27 mouse cellular contexts compared by ENCODE assay signal in the genomic region with DNA sequence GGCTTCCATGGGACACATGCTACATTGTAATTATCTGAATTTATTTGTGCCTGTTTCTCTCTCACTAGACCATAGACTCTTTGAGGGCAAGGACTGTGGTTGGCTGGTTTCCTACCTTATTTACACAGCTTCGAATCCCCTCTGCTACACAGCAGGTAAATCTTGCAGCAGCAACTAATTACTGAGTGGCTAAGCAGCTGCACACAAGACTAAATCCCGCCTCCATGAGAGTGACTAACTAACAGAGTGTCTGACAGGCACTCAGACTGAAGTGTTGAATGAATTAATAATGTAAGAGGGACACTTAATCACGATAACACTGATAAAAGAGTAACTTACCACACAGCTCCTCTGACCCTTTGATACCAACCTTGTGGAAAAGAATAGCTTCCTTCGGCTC.
DNase-seq lines count a peak whose midpoint lies in the region; ATAC-seq and TF ChIP-seq lines count a peak whose summit lies in the region.
"Had no signal": no experiment of that assay in that cellular context is flagged by ENCODE, and none has a peak within 500 bp of the region (broad histone marks: within the 10 kb centered on the region; RNA-seq: fewer than 3 reads in every experiment).

No protein-coding gene starts in this region.

- ATAC-seq in forebrain, embryonic 14.5 days, result no peak
- ATAC-seq in forebrain, embryonic 16.5 days, result no peak
- ATAC-seq in midbrain, embryonic 12.5 days (ENCODE audit: low FRiP score, low read depth), result peak; percentile 44; the same call in 1 of the 2 replicates
- ATAC-seq in midbrain, postnatal 0 days (ENCODE audit: low FRiP score), result no peak
- ATAC-seq in megakaryocyte-erythroid progenitor cell, adult 5-6 weeks (replicated peaks; ENCODE audit: low FRiP score, low TSS enrichment, poor library complexity, severe bottlenecking), result no peak
- ATAC-seq: forebrain, embryonic 15.5 days; hindbrain, embryonic 16.5 days; Patski had no signal

- no peak overlapping the region for H3K4me3 ChIP-seq in forebrain, embryonic 14.5 days (ENCODE audit: low read depth, low read length)
- no peak overlapping the region for H3K4me3 ChIP-seq in forebrain, embryonic 16.5 days (replicated peaks; ENCODE audit: low read length)
- H3K4me3 ChIP-seq in midbrain, embryonic 12.5 days, result no peak overlapping the region
- H3K4me3 ChIP-seq in midbrain, postnatal 0 days (ENCODE audit: low read depth, low read length), result no peak overlapping the region
- H3K4me3 ChIP-seq in kidney, adult 2 months (ENCODE audit: insufficient read depth, low read depth, low read length), result no peak overlapping the region
- H3K4me3 ChIP-seq: embryonic facial prominence, embryonic 12.5 days; embryonic facial prominence, embryonic 15.5 days; forebrain, embryonic 15.5 days; heart, adult 2 months; heart, embryonic 10.5 days; heart, embryonic 13.5 days; hindbrain, embryonic 12.5 days had no signal

- 7% methylated on average over 4 of the region's 4 CpGs for WGBS in forebrain, embryonic 14.5 days
- 6% methylated on average over 4 of the region's 4 CpGs for WGBS in forebrain, embryonic 16.5 days
- 24% methylated on average over 4 of the region's 4 CpGs for whole genome bisulfite sequencing in midbrain, embryonic 12.5 days
- WGBS in midbrain, postnatal 0 days, result 15% methylated on average over 4 of the region's 4 CpGs
- WGBS in kidney, adult 2 months, result 41% methylated on average over 4 of the region's 4 CpGs

- no peaks in the 10 kb centered on the region for H3K4me1 ChIP-seq in forebrain, embryonic 14.5 days (ENCODE audit: control insufficient read depth, insufficient read depth, low read length)
- H3K4me1 ChIP-seq in forebrain, embryonic 16.5 days (replicated peaks; ENCODE audit: control insufficient read depth, insufficient read depth, low read length), result 0 out of 2 replicates have a peak, but pooled peaks cover 3% of the 10 kb centered on the region
- peaks cover 18% of the 10 kb centered on the region for H3K4me1 ChIP-seq in midbrain, embryonic 12.5 days
- H3K4me1 ChIP-seq in midbrain, postnatal 0 days (ENCODE audit: insufficient read depth, low read length), result no peaks in the 10 kb centered on the region
- H3K4me1 ChIP-seq in kidney, adult 2 months (ENCODE audit: control insufficient read depth, insufficient read depth, low read length), result no peaks in the 10 kb centered on the region
- H3K4me1 ChIP-seq: forebrain, embryonic 15.5 days had no signal

- H3K9ac ChIP-seq in forebrain, embryonic 14.5 days (ENCODE audit: low read length), result no peak overlapping the region
- no peak overlapping the region for H3K9ac ChIP-seq in forebrain, embryonic 16.5 days (replicated peaks; ENCODE audit: low read depth, low read length)
- H3K9ac ChIP-seq in midbrain, embryonic 12.5 days (replicated peaks), result no peak overlapping the region
- no peak overlapping the region for H3K9ac ChIP-seq in midbrain, postnatal 0 days (replicated peaks; ENCODE audit: low read length, poor library complexity, severe bottlenecking)
- H3K9ac ChIP-seq: embryonic facial prominence, embryonic 12.5 days; embryonic facial prominence, embryonic 15.5 days; forebrain, embryonic 15.5 days; heart, embryonic 13.5 days; hindbrain, embryonic 12.5 days had no signal

- H3K9me3 ChIP-seq in forebrain, embryonic 14.5 days (replicated peaks; ENCODE audit: control insufficient read depth, low read length), result no peaks in the 10 kb centered on the region
- no peaks in the 10 kb centered on the region for H3K9me3 ChIP-seq in forebrain, embryonic 16.5 days (ENCODE audit: control insufficient read depth, low read length)
- H3K9me3 ChIP-seq in midbrain, embryonic 12.5 days, result no peaks in the 10 kb centered on the region
- no peaks in the 10 kb centered on the region for H3K9me3 ChIP-seq in midbrain, postnatal 0 days (ENCODE audit: low read length)
- H3K9me3 ChIP-seq: embryonic facial prominence, embryonic 12.5 days; embryonic facial prominence, embryonic 15.5 days; forebrain, embryonic 15.5 days; heart, embryonic 10.5 days; heart, embryonic 13.5 days; hindbrain, embryonic 12.5 days had no signal

- no peaks in the 10 kb centered on the region for H3K27me3 ChIP-seq in forebrain, embryonic 14.5 days (replicated peaks; ENCODE audit: control insufficient read depth, insufficient read depth, low read length)
- no peaks in the 10 kb centered on the region for H3K27me3 ChIP-seq in forebrain, embryonic 16.5 days (replicated peaks; ENCODE audit: control insufficient read depth, insufficient read depth, low read length)
- peaks cover 4% of the 10 kb centered on the region; the same call in 1 of the 2 replicates for H3K27me3 ChIP-seq in midbrain, embryonic 12.5 days
- no peaks in the 10 kb centered on the region for H3K27me3 ChIP-seq in midbrain, postnatal 0 days (ENCODE audit: insufficient read depth, low read length)
- no peaks in the 10 kb centered on the region for H3K27me3 ChIP-seq in kidney, adult 2 months (replicated peaks; ENCODE audit: control insufficient read depth, insufficient read depth, low read length)
- H3K27me3 ChIP-seq: embryonic facial prominence, embryonic 12.5 days; embryonic facial prominence, embryonic 15.5 days; forebrain, embryonic 15.5 days; hindbrain, embryonic 12.5 days; Patski had no signal

- no peak for TF ChIP-seq CTCF in midbrain, postnatal 0 days (IDR thresholded peaks at IDR 0.05)
- no peak for TF ChIP-seq CTCF in kidney, adult 2 months (conservative IDR thresholded peaks at IDR 0.05; ENCODE audit: insufficient read depth, insufficient read length, low read depth, low read length)

- DNase-seq in forebrain, embryonic 14.5 days (ENCODE audit: low spot score), result peak; percentile 50
- DNase-seq in midbrain, postnatal 0 days (ENCODE audit: low spot score), result no peak
- DNase-seq in retina, embryonic 14.5 days (ENCODE audit: low spot score), result peak; percentile 25
- no peak for DNase-seq in retina, postnatal 1 day
- DNase-seq in kidney, adult 2 months, result no peak
- DNase-seq: adrenal gland, postnatal 10 days; adrenal gland, postnatal 36 days; cerebellum, adult 11 months; cerebellum, adult 2 months; cerebellum, adult 9-11 months; cerebellum, postnatal 25 days; gastrocnemius, postnatal 10 days; gastrocnemius, postnatal 36 days; heart, adult 2 months; heart, postnatal 14 days; heart, postnatal 4 days had no signal

- H3K36me3 ChIP-seq in forebrain, embryonic 14.5 days (ENCODE audit: control insufficient read depth, insufficient read depth, low read length), result no peaks in the 10 kb centered on the region
- H3K36me3 ChIP-seq in forebrain, embryonic 16.5 days (ENCODE audit: control insufficient read depth, insufficient read depth), result no peaks in the 10 kb centered on the region
- no peaks in the 10 kb centered on the region for H3K36me3 ChIP-seq in midbrain, embryonic 12.5 days
- no peaks in the 10 kb centered on the region for H3K36me3 ChIP-seq in midbrain, postnatal 0 days (ENCODE audit: insufficient read depth, low read length)
- H3K36me3 ChIP-seq in kidney, adult 2 months (ENCODE audit: control insufficient read depth, insufficient read depth, low read length), result no peaks in the 10 kb centered on the region
- H3K36me3 ChIP-seq: embryonic facial prominence, embryonic 12.5 days; embryonic facial prominence, embryonic 15.5 days; forebrain, embryonic 15.5 days; heart, embryonic 10.5 days; heart, embryonic 13.5 days; hindbrain, embryonic 12.5 days had no signal

- H3K4me2 ChIP-seq in forebrain, embryonic 14.5 days (ENCODE audit: low read length), result no peak overlapping the region
- no peak overlapping the region for H3K4me2 ChIP-seq in forebrain, embryonic 16.5 days (ENCODE audit: low read length)
- H3K4me2 ChIP-seq in midbrain, embryonic 12.5 days (replicated peaks), result no peak overlapping the region
- H3K4me2 ChIP-seq in midbrain, postnatal 0 days (ENCODE audit: low read depth, low read length, poor library complexity, severe bottlenecking), result no peak overlapping the region
- H3K4me2 ChIP-seq: embryonic facial prominence, embryonic 12.5 days; embryonic facial prominence, embryonic 15.5 days; forebrain, embryonic 15.5 days; heart, embryonic 13.5 days; hindbrain, embryonic 12.5 days had no signal

- no peak overlapping the region for H3K27ac ChIP-seq in forebrain, embryonic 14.5 days (ENCODE audit: low read depth, low read length)
- H3K27ac ChIP-seq in forebrain, embryonic 16.5 days (ENCODE audit: low read length), result no peak overlapping the region
- no peak overlapping the region for H3K27ac ChIP-seq in midbrain, embryonic 12.5 days (replicated peaks)
- H3K27ac ChIP-seq in midbrain, postnatal 0 days (ENCODE audit: low read depth, low read length), result no peak overlapping the region
- no peak overlapping the region for H3K27ac ChIP-seq in kidney, adult 2 months (ENCODE audit: insufficient read depth, low read depth, low read length)
- H3K27ac ChIP-seq: embryonic facial prominence, embryonic 12.5 days; embryonic facial prominence, embryonic 15.5 days; forebrain, embryonic 15.5 days; heart, adult 2 months; heart, embryonic 10.5 days; heart, embryonic 13.5 days; hindbrain, embryonic 12.5 days had no signal

- TF ChIP-seq POLR2A in kidney, adult 2 months (IDR thresholded peaks at IDR 0.05; ENCODE audit: low read depth, low read length), result no peak

Comparison
In these comparisons a context has a peak if more than half of its experiments do, and no peak if none do; other contexts are left out.
1. DNase-seq: peak in forebrain, embryonic 14.5 days (single experiment) and retina, embryonic 14.5 days (single experiment); none in midbrain, postnatal 0 days (single experiment), retina, postnatal 1 day (single experiment) and kidney, adult 2 months (single experiment).